Mouse (Mus musculus) hindbrain, postnatal 0 days (tissue): ENCODE data around the gene Gm5136. TPM values are rescaled to one million over a fixed set of nuclear protein-coding genes. Genes with fewer than 3 reads are reported as not detected.
A peak's percentile ranks its signal among the peaks of the same experiment; 100 is the strongest.

Experiments
- ATAC-seq: fragments of 200-750 bp; cut with Nextera tagmentation; 2 replicates; pipeline ENCODE4 v1.8.0; 2017; ENCODE audit warnings: mild to moderate bottlenecking, moderate TSS enrichment, moderate library complexity
- DNase-seq: peaks from one replicate; pipeline ENCODE4 v3.0.0-alpha.2; 2015; ENCODE audit warnings: low spot score
- H3K27ac ChIP-seq: fragments of 300-500 bp; sonication (generic); 2 replicates; pipeline ENCODE4 v1.5.1; 2014; ENCODE audit warnings: mild to moderate bottlenecking
- H3K27me3 ChIP-seq: fragments of 300-500 bp; sonication (generic); 2 replicates; pipeline ENCODE4 v1.6.1; 2014; ENCODE audit warnings: low read length, mixed read lengths; ENCODE audit not compliant: insufficient read depth
- H3K36me3 ChIP-seq: fragments of 300-500 bp; sonication (generic); 2 replicates; pipeline ENCODE4 v1.6.1; 2014; ENCODE audit warnings: low read length, mixed read lengths; ENCODE audit not compliant: insufficient read depth
- H3K4me1 ChIP-seq: fragments of 300-500 bp; sonication (generic); 2 replicates; pipeline ENCODE4 v1.6.1; 2014; ENCODE audit warnings: antibody characterized with exemption, low read length, mixed read lengths; ENCODE audit not compliant: insufficient read depth
- H3K4me2 ChIP-seq: fragments of 300-500 bp; sonication (generic); 2 replicates; pipeline ENCODE4 v1.6.1; 2014; ENCODE audit warnings: low read depth, mild to moderate bottlenecking, low read length, moderate library complexity, mixed read lengths
- H3K4me3 ChIP-seq: fragments of 300-500 bp; sonication (generic); 2 replicates; pipeline ENCODE4 v1.5.1; 2014; ENCODE audit warnings: low read length
- H3K9ac ChIP-seq: fragments of 300-500 bp; sonication (generic); replicated peaks from 2 replicates; pipeline ENCODE4 v1.6.1; 2014; ENCODE audit warnings: mild to moderate bottlenecking, low read length, moderate library complexity, mixed read lengths
- H3K9me3 ChIP-seq: fragments of 300-500 bp; sonication (generic); 2 replicates; pipeline ENCODE4 v1.6.1; 2016; ENCODE audit warnings: low read length, mixed read lengths
- CTCF ChIP-seq: IDR thresholded peaks from 2 replicates; pipeline ENCODE4 v1.5.1; 2016; ENCODE audit warnings: antibody characterized with exemption, control low read depth, low read depth
- WGBS: fragments of 180-500 bp; shearing (Covaris S2); extraction: QIAGEN DNeasy Blood & Tissue Kit; methylation state at CpG from one replicate; pipeline ENCODE4 v1.1.7; 2014; 5-methylcytosine and 5-hydroxymethylcytosine counted together
- polyA plus RNA-seq: library from polyadenylated mRNA; unstranded; fragments of >200 nt; fragmentation: Nextera tagmentation; extraction: Ambion mirVana; gene quantifications from 2 replicates; pipeline ENCODE4 v1.2.1, GENCODE M21; 2015
- total RNA-seq: library from RNA; depleted of rRNA; stranded (reverse); fragments of >200 nt; gene quantifications from 2 replicates; pipeline ENCODE4 v1.2.3, GENCODE M21; 2014; rRNA removed

Gm5136 gene
- not detected in 2 replicates for total RNA-seq
- polyA plus RNA-seq = 0.10 and 0.16 TPM in 2 replicates

DNA sequence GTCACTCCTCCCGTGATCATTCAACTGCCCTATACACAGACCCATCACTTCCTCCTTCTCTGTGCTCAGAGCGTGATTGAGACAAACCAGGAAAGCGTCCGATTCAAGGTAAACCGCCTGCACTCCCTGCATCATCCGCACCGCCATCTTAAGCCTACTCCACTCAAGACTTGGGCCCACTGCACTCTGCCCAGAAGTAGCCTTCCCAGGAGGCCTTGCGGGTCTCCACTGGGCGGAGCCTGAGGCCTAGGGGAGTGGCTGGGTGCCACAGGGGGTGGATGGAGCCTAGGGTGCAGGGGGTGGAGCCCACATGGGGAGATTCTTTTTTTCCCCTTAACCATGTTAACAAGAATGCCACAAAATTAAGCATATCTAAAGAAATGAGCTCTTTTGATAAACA lies at the start of gene Gm5136:
TSS of gene Gm5136 (minus strand) at position 215 of the 400 bp plus-strand sequence.
- no peak within 1 kb of the TSS for H3K27ac ChIP-seq
- 100% methylated on average over 9 of the region's 9 CpGs for WGBS
- no peaks in the 10 kb centered on the region for H3K27me3 ChIP-seq
- H3K4me2 ChIP-seq = no peak within 1 kb of the TSS; the same call in 1 of the 2 replicates
- H3K9ac ChIP-seq = no peak within 1 kb of the TSS
- no peak for ATAC-seq
- no peak within 1 kb of the TSS for H3K4me3 ChIP-seq
- no peaks in the 10 kb centered on the region for H3K4me1 ChIP-seq
- H3K36me3 ChIP-seq = no peaks in the 10 kb centered on the region
- no peak for TF ChIP-seq CTCF
- H3K9me3 ChIP-seq = no peaks in the 10 kb centered on the region
- no peak for DNase-seq

DNA sequence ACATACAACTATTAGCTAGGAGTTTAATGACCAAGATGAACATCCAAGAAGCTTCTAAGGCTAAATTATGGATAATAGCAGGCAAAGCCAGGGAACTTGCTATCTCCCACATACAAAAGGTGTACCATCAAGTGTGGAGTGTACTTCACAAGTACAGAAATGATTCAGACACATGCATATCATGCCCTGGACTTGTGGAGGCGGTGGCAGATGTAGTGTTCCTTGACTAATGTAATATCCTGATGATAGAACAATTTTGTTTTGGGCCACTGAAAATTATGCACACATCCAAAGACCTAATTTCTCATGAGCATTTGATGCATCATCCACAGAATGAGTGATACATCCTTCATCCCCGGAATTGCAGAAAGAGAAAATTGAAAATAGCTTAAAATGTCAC lies 43.8 kb upstream of the Gm5136 start:
- Histone ChIP-seq H3K4me2 (no peak overlapping the region), H3K4me3 (no peak overlapping the region), H3K27ac (no peak overlapping the region), H3K4me1 (no peaks in the 10 kb centered on the region), H3K9me3 (no peaks in the 10 kb centered on the region), H3K36me3 (no peaks in the 10 kb centered on the region), H3K27me3 (no peaks in the 10 kb centered on the region), H3K9ac (no peak overlapping the region)
- DNase-seq = no peak
- WGBS = 92% methylated on average over 2 of the region's 2 CpGs
- ATAC-seq = no peak
- TF ChIP-seq CTCF = no peak

- Histone ChIP-seq H3K4me2 (no peak overlapping the region), H3K4me3 (no peak overlapping the region), H3K36me3 (no peaks in the 10 kb centered on the region), H3K9me3 (no peaks in the 10 kb centered on the region), H3K4me1 (no peaks in the 10 kb centered on the region), H3K27ac (no peak overlapping the region), H3K9ac (no peak overlapping the region), H3K27me3 (no peaks in the 10 kb centered on the region)
- ATAC-seq = 0 out of 2 replicates have a peak, but pooled peaks have one; percentile 32
- WGBS = 57% methylated on average over 2 of the region's 2 CpGs
- peak; percentile 79 for DNase-seq
- TF ChIP-seq CTCF = peak; percentile 75
These were observed 34.0 kb upstream of the Gm5136 start for GRCm38 (mm10) chr10:108733982-108734381.

GRCm38 (mm10) chr10:108728961-108729360 lies 29.0 kb upstream of the Gm5136 start:
- no peaks in the 10 kb centered on the region for H3K27me3 ChIP-seq
- no peak overlapping the region for H3K9ac ChIP-seq
- H3K9me3 ChIP-seq = no peaks in the 10 kb centered on the region
- no peaks in the 10 kb centered on the region for H3K36me3 ChIP-seq
- H3K4me2 ChIP-seq = no peak overlapping the region
- H3K4me1 ChIP-seq = no peaks in the 10 kb centered on the region
- H3K4me3 ChIP-seq = no peak overlapping the region
- no peak for ATAC-seq
- WGBS = 53% methylated on average over 8 of the region's 8 CpGs
- no peak for DNase-seq
- no peak overlapping the region for H3K27ac ChIP-seq
- no peak for TF ChIP-seq CTCF

GRCm38 (mm10) chr10:108726391-108726790 lies 26.4 kb upstream of the Gm5136 start:
- DNase-seq (no peak), ATAC-seq (no peak)
- Histone ChIP-seq H3K9me3 (no peaks in the 10 kb centered on the region), H3K27ac (no peak overlapping the region), H3K4me3 (no peak overlapping the region), H3K4me1 (no peaks in the 10 kb centered on the region), H3K27me3 (no peaks in the 10 kb centered on the region), H3K36me3 (no peaks in the 10 kb centered on the region), H3K9ac (no peak overlapping the region), H3K4me2 (no peak overlapping the region)
- TF ChIP-seq CTCF = no peak
- 91% methylated on average over 4 of the region's 4 CpGs for WGBS

DNA sequence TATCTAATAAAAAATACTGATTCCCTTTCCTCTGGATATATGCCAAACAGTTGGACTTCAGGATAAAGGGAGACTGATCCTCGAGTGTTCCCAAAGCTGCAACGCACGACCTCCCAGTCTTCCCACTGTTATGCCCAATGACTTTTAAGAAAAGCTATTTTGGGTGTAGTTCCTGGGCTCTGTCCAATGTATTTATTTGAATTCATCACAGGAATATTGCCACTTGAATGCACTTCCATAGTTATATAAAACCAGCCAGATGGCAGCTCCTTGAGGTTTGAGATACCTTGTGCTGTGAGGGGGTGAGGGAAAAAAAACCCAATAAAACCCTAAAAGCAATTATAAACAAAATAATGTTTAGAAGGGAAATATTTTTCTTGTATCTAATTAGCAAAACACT lies 24.9 kb upstream of the Gm5136 start:
- Histone ChIP-seq H3K4me2 (no peak overlapping the region), H3K4me3 (no peak overlapping the region), H3K9ac (no peak overlapping the region), H3K27me3 (no peaks in the 10 kb centered on the region), H3K27ac (no peak overlapping the region), H3K9me3 (no peaks in the 10 kb centered on the region), H3K36me3 (no peaks in the 10 kb centered on the region), H3K4me1 (no peaks in the 10 kb centered on the region)
- no peak for TF ChIP-seq CTCF
- ATAC-seq (no peak), DNase-seq (no peak)
- 63% methylated on average over 3 of the region's 3 CpGs for WGBS

DNA sequence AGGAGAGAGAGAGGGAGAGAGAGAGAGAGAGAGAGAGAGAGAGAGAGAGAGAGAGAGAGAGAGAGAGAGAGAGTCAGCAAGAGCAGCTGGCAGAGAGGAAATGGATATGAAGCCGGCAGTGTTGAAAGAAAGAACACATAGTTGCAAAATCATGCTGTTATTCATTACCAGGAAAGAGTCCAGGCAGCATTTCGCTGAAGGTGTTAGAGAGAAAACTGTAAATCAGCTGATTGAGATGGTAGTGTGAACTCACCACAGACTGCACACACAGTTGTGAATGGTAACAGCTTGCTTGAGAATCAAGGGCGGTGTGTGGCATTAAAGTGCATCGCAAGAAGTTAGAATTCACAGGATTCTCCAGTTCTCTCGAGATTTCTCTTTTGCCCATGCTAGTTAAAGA lies 10.6 kb upstream of the Gm5136 start:
- H3K27me3 ChIP-seq = no peaks in the 10 kb centered on the region
- TF ChIP-seq CTCF = no peak
- 66% methylated on average over 5 of the region's 5 CpGs for WGBS
- ATAC-seq (no peak), DNase-seq (no peak)
- H3K36me3 ChIP-seq = no peaks in the 10 kb centered on the region
- H3K4me2 ChIP-seq = no peak overlapping the region
- no peaks in the 10 kb centered on the region for H3K9me3 ChIP-seq
- no peak overlapping the region for H3K27ac ChIP-seq
- no peak overlapping the region for H3K4me3 ChIP-seq
- H3K4me1 ChIP-seq = no peaks in the 10 kb centered on the region
- no peak overlapping the region for H3K9ac ChIP-seq
